Mouse (Mus musculus) hindbrain, embryonic 14.5 days (tissue): ENCODE data around the gene Zfp366. TPM values are rescaled to one million over a fixed set of nuclear protein-coding genes. Genes with fewer than 3 reads are reported as not detected.

ENCODE experiments used
- ATAC-seq: fragments of 200-750 bp; cut with Nextera tagmentation; 2 replicates; pipeline ENCODE4 v1.8.0; 2017; ENCODE audit warnings: moderate number of reproducible peaks, mild to moderate bottlenecking, moderate TSS enrichment, moderate library complexity; ENCODE audit not compliant: low FRiP score
- DNase-seq: peaks from one replicate; pipeline ENCODE4 v3.0.0-alpha.2; 2015; ENCODE audit warnings: low spot score
- H3K27ac ChIP-seq: fragments of 300-500 bp; sonication (generic); 2 replicates; pipeline ENCODE4 v1.5.1; 2014; ENCODE audit warnings: mild to moderate bottlenecking, moderate library complexity
- H3K27me3 ChIP-seq: fragments of 300-500 bp; sonication (generic); 2 replicates; pipeline ENCODE4 v1.6.1; 2014; ENCODE audit warnings: mild to moderate bottlenecking, low read length, mixed read lengths; ENCODE audit not compliant: control insufficient read depth, insufficient read depth
- H3K36me3 ChIP-seq: fragments of 300-500 bp; sonication (generic); replicated peaks from 2 replicates; pipeline ENCODE4 v1.6.1; 2014; ENCODE audit not compliant: control insufficient read depth, insufficient read depth
- H3K4me1 ChIP-seq: fragments of 300-500 bp; sonication (generic); replicated peaks from 2 replicates; pipeline ENCODE4 v1.6.1; 2014; ENCODE audit warnings: antibody characterized with exemption, low read length, mixed read lengths; ENCODE audit not compliant: control insufficient read depth, insufficient read depth
- H3K4me2 ChIP-seq: fragments of 300-500 bp; sonication (generic); replicated peaks from 2 replicates; pipeline ENCODE4 v1.6.1; 2014; ENCODE audit warnings: mild to moderate bottlenecking, moderate library complexity
- H3K4me3 ChIP-seq: fragments of 300-500 bp; sonication (generic); replicated peaks from 2 replicates; pipeline ENCODE4 v1.5.1; 2014; ENCODE audit warnings: mild to moderate bottlenecking, low read length
- H3K9ac ChIP-seq: fragments of 300-500 bp; sonication (generic); 2 replicates; pipeline ENCODE4 v1.6.1; 2014
- H3K9me3 ChIP-seq: fragments of 300-500 bp; sonication (generic); 2 replicates; pipeline ENCODE4 v1.6.1; 2016; ENCODE audit warnings: low read length; ENCODE audit not compliant: control insufficient read depth
- WGBS: fragments of 180-500 bp; shearing (Covaris S2); extraction: QIAGEN DNeasy Blood & Tissue Kit; methylation state at CpG from one replicate; pipeline ENCODE4 v1.1.7; 2014; 5-methylcytosine and 5-hydroxymethylcytosine counted together
- polyA plus RNA-seq: library from polyadenylated mRNA; unstranded; fragments of >200 nt; fragmentation: Nextera tagmentation; extraction: Ambion mirVana; gene quantifications from 2 replicates; pipeline ENCODE4 v1.2.1, GENCODE M21; 2014

Zfp366 gene
- polyA plus RNA-seq: 0.78 and 1.3 TPM in 2 replicates

DNA sequence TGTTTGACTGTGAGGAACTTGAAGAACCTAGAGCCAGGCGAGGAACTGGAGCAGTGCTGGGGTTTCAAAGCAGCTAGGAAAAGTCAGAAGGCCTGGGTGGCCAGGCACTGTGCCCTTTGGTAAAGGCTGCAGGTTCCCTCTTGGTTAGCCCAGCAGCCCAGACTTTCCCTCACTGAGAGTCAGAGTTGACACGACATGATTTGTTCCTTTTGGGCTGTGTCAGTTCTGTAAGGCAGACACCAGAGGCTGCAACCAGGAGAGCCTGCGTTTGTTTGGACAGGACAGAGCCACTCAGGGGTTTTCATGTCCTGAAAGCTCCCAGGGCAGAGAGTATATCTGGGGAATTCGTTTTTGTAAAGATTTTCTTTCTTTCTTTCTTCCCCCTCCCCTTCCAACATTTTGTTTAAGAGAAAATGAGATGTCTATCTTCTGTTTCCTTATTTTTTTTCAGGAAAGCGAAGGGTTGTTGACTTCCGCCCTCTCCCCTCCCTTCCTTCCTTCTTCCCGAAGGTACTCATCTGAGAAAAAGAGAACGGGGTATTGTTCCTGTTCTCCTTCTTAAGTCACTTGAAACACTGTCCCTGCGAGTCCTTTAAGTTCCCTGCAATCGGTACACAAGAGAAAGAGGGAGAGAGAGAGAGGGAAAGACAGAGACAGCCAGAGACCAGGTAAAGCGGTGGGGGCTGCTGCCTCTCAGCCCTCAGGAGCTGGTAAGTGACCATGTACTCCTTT, at the start of gene Zfp366:
TSS of gene Zfp366 (plus strand) at position 669 of the 732 bp plus-strand sequence.
- no peak for ATAC-seq

DNA sequence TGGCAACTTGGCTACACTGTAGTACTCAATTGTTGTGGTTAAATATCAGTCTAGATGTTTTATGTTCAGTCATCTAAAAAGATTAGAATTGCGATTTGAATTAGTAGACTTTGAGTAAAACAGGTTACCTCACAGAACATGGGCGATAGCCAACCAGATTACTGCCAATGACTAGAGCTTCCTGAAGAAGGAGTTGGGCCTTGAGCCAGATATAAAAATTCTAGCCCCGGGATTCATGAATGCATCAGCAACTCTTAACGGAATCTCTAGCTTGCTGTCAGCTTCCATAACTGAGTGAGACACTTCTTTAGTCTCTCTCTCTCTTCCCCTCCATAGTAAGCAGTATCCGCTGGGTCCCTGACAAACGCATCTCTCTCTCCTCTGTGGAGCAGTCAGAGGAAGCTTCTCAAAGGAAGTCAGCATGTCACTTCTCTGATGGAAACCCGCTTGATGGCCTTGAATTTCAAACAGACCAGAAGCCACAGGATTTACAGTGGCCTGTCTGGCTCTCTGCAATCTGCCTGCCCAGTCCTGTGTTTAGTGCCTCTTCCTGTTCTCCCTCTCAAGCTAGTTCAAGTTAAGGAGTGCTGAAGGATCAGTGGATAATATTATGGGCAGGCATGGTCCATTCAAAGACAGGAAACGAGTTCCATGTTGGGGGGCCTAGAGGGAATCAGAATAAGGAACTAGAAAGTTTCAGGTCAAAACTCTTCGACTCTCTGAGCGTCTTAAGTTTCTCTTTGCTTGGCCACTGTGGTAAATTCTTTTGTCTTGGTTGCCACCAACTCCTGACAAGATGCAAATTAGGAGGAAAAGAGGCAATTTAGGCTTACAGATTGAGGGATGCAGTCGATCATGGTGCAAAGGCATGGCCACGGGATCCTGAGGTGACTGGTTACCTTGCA, 46.0 kb upstream of the Zfp366 start:
- no peak overlapping the region for H3K4me3 ChIP-seq
- 78% methylated on average over 12 of the region's 12 CpGs for WGBS
- ATAC-seq (no peak), DNase-seq (no peak)
- H3K36me3 ChIP-seq: no peaks in the 10 kb centered on the region
- no peak overlapping the region for H3K27ac ChIP-seq
- H3K4me1 ChIP-seq: no peaks in the 10 kb centered on the region; the same call in 1 of the 2 replicates
- H3K4me2 ChIP-seq: no peak overlapping the region
- H3K27me3 ChIP-seq: no peaks in the 10 kb centered on the region
- no peak overlapping the region for H3K9ac ChIP-seq
- no peaks in the 10 kb centered on the region for H3K9me3 ChIP-seq

More for the DNA sequence above, at the start of gene Zfp366:
- no peaks in the 10 kb centered on the region for H3K36me3 ChIP-seq
- H3K4me3 ChIP-seq: peak within 1 kb of the TSS; percentile 7; the same call in 1 of the 2 replicates
- H3K4me2 ChIP-seq: no peak within 1 kb of the TSS
- no peak within 1 kb of the TSS for H3K9ac ChIP-seq
- no peak for DNase-seq
- 60% methylated on average over 11 of the region's 11 CpGs for WGBS
- no peaks in the 10 kb centered on the region for H3K9me3 ChIP-seq
- 0 out of 2 replicates have a peak, but pooled peaks cover 7% of the 10 kb centered on the region for H3K4me1 ChIP-seq
- no peak within 1 kb of the TSS for H3K27ac ChIP-seq
- no peaks in the 10 kb centered on the region for H3K27me3 ChIP-seq

DNA sequence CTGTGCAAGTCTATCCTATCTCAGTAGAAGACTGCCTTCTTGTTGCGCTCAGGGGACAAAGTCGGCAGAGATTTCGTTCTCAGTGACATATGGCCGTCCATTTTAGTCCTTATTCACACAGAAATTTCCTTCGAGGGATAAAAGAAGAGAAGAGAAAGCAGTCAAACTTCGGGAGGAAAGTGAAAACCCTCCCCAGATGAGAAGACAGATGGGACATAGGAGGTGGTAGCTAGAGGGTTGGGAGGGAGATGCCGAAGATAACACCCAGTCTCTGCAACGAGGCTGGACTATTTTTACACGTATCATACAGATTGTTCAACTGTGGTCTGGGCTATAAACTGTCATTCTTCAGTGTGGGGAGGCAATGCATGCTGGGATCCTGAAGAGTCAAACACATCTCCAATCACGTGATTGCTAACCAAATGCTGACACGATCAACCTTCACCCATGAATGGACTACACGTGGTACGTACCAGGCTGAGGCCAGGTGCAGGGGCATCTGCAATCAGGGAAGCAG, 38.2 kb upstream of the Zfp366 start:
- Histone ChIP-seq H3K36me3 (no peaks in the 10 kb centered on the region), H3K27ac (no peak overlapping the region), H3K4me3 (no peak overlapping the region), H3K4me1 (0 out of 2 replicates have a peak, but pooled peaks cover 7% of the 10 kb centered on the region), H3K9me3 (no peaks in the 10 kb centered on the region), H3K27me3 (no peaks in the 10 kb centered on the region), H3K9ac (no peak overlapping the region), H3K4me2 (no peak overlapping the region)
- no peak for DNase-seq
- WGBS: 84% methylated on average over 13 of the region's 13 CpGs
- ATAC-seq: no peak

- no peaks in the 10 kb centered on the region for H3K36me3 ChIP-seq
- no peak overlapping the region for H3K4me2 ChIP-seq
- H3K4me1 ChIP-seq: 0 out of 2 replicates have a peak, but pooled peaks cover 7% of the 10 kb centered on the region
- no peaks in the 10 kb centered on the region for H3K27me3 ChIP-seq
- H3K4me3 ChIP-seq: no peak overlapping the region
- no peaks in the 10 kb centered on the region for H3K9me3 ChIP-seq
- no peak overlapping the region for H3K27ac ChIP-seq
- H3K9ac ChIP-seq: no peak overlapping the region
- WGBS: 74% methylated on average over 6 of the region's 6 CpGs
- DNase-seq: no peak
- no peak for ATAC-seq
These were observed 36.9 kb upstream of the Zfp366 start for GRCm38 (mm10) chr13:99147645-99148111.

DNA sequence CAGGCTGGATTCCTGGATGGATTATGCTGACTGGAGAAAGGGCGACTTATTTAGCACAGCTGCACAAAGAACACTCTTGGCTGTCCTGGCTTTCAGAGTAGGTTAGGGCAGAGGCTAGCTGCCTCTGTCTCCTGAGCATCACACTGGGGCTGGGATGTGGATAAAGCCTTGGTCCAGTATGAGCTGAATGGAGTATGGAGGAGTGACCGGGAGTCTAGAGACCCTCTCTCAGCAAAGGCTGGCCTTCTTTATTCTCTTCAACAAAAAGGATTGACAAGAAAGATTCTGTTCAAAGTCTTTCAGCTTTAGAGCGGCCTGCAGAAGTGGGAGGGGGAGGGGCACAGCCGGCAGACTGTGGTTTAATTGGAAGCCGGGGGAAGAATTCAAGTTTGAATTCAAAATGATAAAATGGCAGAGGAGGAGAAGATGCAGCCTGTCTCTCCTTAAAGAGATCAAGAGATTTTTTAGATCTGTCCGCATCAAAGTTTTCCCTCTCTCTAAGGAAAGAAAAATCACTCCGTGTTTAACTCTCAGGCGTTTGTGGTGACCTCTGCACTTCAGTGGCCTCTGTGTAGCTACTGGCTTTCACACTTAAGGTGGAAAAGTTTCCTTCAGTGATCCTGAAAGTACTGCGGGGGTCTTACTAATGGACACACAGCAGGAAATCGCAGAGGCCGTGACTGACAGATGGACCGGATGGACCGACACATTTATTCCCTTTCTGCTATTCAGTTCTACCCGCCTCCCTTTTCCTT, 34.9 kb upstream of the Zfp366 start:
- Histone ChIP-seq H3K9me3 (no peaks in the 10 kb centered on the region), H3K9ac (no peak overlapping the region), H3K4me3 (no peak overlapping the region), H3K4me1 (0 out of 2 replicates have a peak, but pooled peaks cover 7% of the 10 kb centered on the region), H3K27ac (no peak overlapping the region), H3K4me2 (no peak overlapping the region), H3K36me3 (no peaks in the 10 kb centered on the region), H3K27me3 (no peaks in the 10 kb centered on the region)
- ATAC-seq (no peak), DNase-seq (no peak)
- WGBS: 26% methylated on average over 14 of the region's 14 CpGs

DNA sequence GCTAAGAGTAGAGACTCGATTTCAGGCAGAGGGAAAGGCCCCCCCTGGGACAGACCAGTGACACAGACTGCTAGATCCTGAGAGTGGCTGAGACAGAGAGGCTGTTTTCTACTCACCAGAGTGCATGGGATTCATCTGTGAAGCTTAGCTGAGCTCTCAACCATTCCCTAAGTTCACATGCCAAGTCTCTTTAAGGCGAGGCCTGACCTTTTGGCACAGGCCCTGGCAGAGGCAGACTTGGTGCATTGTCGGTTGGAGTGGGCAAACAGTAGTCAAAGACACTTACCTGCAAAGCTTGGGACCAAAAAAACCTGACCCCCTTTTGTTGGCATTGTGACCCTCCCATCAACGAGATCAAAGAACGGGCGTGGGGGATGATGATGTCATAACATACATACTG, 34.0 kb upstream of the Zfp366 start:
- WGBS: 70% methylated on average over 6 of the region's 6 CpGs
- Histone ChIP-seq H3K9me3 (no peaks in the 10 kb centered on the region), H3K27me3 (no peaks in the 10 kb centered on the region), H3K4me1 (0 out of 2 replicates have a peak, but pooled peaks cover 7% of the 10 kb centered on the region), H3K27ac (no peak overlapping the region), H3K36me3 (no peaks in the 10 kb centered on the region), H3K4me2 (no peak overlapping the region), H3K4me3 (no peak overlapping the region), H3K9ac (no peak overlapping the region)
- DNase-seq (no peak), ATAC-seq (no peak)

- WGBS: 37% methylated on average over 8 of the region's 8 CpGs
- Histone ChIP-seq H3K27ac (no peak overlapping the region), H3K27me3 (no peaks in the 10 kb centered on the region), H3K4me2 (no peak overlapping the region), H3K4me3 (no peak overlapping the region), H3K4me1 (0 out of 2 replicates have a peak, but pooled peaks cover 7% of the 10 kb centered on the region), H3K9me3 (no peaks in the 10 kb centered on the region), H3K36me3 (no peaks in the 10 kb centered on the region), H3K9ac (no peak overlapping the region)
- ATAC-seq: no peak
- DNase-seq: no peak
These were observed 33.5 kb upstream of the Zfp366 start for GRCm38 (mm10) chr13:99151121-99151520.

DNA sequence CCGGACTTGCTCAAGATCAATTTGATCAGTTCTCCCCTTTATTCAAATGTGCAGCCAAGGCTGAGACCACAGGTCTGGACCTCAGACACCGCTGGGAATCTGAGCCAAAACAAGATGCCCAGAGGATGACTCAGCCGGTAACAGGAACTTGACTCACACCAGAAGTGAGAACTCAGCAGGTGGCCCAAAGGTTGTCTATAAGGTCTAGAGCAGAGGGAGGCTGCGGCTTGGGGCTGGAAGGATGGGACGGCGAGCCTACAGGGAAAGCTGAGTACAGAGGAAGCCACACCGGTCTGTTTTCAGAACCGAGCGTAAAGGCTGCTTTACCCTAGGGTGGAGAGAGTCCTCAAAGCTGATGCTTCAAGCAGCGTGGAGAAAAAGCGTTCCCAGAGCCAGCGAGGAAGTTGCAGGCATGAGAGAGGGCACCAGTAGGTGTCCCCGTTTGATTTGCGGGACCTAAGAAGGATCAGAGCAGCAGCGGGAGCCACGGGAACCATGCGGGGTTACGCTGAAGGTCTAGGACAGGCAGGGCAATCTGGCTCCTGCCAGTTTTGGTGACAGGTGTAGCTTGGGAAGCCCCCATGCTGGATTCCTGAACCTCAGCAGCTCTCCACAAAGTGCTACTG, 32.2 kb upstream of the Zfp366 start:
- 0 out of 2 replicates have a peak, but pooled peaks cover 7% of the 10 kb centered on the region for H3K4me1 ChIP-seq
- no peaks in the 10 kb centered on the region for H3K27me3 ChIP-seq
- ATAC-seq: no peak
- no peak overlapping the region for H3K4me3 ChIP-seq
- H3K9me3 ChIP-seq: no peaks in the 10 kb centered on the region
- no peaks in the 10 kb centered on the region for H3K36me3 ChIP-seq
- H3K4me2 ChIP-seq: 0 out of 2 replicates have a peak overlapping the region, but pooled peaks have one; percentile 3
- H3K27ac ChIP-seq: no peak overlapping the region
- H3K9ac ChIP-seq: no peak overlapping the region
- 27% methylated on average over 18 of the region's 18 CpGs for WGBS
- no peak for DNase-seq
